ENCODE assay signal across 10 mouse cellular contexts in the genomic region with DNA sequence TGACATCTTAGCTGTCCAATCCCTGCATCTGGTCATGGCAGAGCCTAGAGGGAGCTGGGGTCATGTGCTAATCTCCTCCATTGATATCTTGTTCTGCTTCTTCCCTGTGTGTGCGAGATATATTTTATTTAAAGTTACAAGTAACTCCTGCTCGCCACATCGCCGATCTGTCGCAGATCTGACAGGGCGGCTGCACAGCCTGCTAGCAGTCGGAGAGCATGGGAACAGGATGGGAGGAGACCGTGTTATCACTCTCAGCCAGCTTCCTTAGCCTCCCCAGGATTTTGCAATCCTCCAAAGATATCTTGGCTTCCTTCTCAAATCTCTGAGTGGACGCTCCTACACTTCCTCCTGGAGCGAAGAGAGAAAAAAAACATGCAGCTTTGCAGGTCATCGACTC. TPM values are rescaled to one million over a fixed set of nuclear protein-coding genes. Genes with fewer than 3 reads are reported as not detected.
DNase-seq lines count a peak whose midpoint lies in the region; ATAC-seq and TF ChIP-seq lines count a peak whose summit lies in the region.
"Had no signal": no experiment of that assay in that cellular context is flagged by ENCODE, and none has a peak within 500 bp of the region (broad histone marks: within the 10 kb centered on the region; RNA-seq: fewer than 3 reads in every experiment).

No protein-coding gene starts in this region.

- no peak for TF ChIP-seq POLR2A in bone marrow macrophage, adult 2 months (IDR thresholded peaks at IDR 0.05; ENCODE audit: borderline replicate concordance, low read depth, low read length)

- H3K36me3 ChIP-seq in liver, embryonic 16.5 days (ENCODE audit: control insufficient read depth, insufficient read depth): no peaks in the 10 kb centered on the region
- H3K36me3 ChIP-seq: embryonic facial prominence, embryonic 12.5 days had no signal

- no peaks in the 10 kb centered on the region for H3K27me3 ChIP-seq in liver, embryonic 16.5 days (ENCODE audit: control insufficient read depth, insufficient read depth, low read depth, low read length)
- H3K27me3 ChIP-seq: embryonic facial prominence, embryonic 12.5 days; Patski had no signal

- H3K27ac ChIP-seq in bone marrow macrophage, adult 2 months (ENCODE audit: insufficient read depth, low read depth, low read length): peak overlapping the region; percentile 76
- peak overlapping the region; percentile 24; the same call in 1 of the 2 replicates for H3K27ac ChIP-seq in liver, embryonic 16.5 days (ENCODE audit: low read length)
- H3K27ac ChIP-seq: embryonic facial prominence, embryonic 12.5 days had no signal

- peaks cover 7% of the 10 kb centered on the region for H3K4me1 ChIP-seq in bone marrow macrophage, adult 2 months (ENCODE audit: control insufficient read depth, insufficient read depth, low read length)
- no peaks in the 10 kb centered on the region for H3K4me1 ChIP-seq in liver, embryonic 16.5 days (ENCODE audit: control insufficient read depth, low read depth, low read length)
- H3K4me1 ChIP-seq: embryonic facial prominence, embryonic 12.5 days had no signal

- DNase-seq in 3T3-L1 (ENCODE audit: low read depth, low spot score) (peak; percentile 20), MN1 (ENCODE audit: low spot score) (no peak)
- peak; percentile 55 for DNase-seq in heart, postnatal 4 days
- no peak for DNase-seq in frontal cortex, postnatal 10 days (ENCODE audit: low spot score in 2 of 2)
- no peak for DNase-seq in embryo, embryonic 10.5 days (ENCODE audit: low spot score)
- no peak for DNase-seq in neural tube, embryonic 10.5 days (ENCODE audit: extremely low spot score, low spot score)

- no peak for TF ChIP-seq CTCF in bone marrow macrophage, adult 2 months (IDR thresholded peaks at IDR 0.05; ENCODE audit: low read depth, low read length)

- 10% methylated on average over 11 of the region's 11 CpGs for WGBS in liver, embryonic 16.5 days (ENCODE audit: insufficient replicate concordance)

- no peak overlapping the region; the same call in 1 of the 2 replicates for H3K4me2 ChIP-seq in liver, embryonic 16.5 days (ENCODE audit: low read depth, low read length)
- H3K4me2 ChIP-seq: embryonic facial prominence, embryonic 12.5 days had no signal

- H3K9me3 ChIP-seq in liver, embryonic 16.5 days (replicated peaks; ENCODE audit: control insufficient read depth, low read length): no peaks in the 10 kb centered on the region
- H3K9me3 ChIP-seq: embryonic facial prominence, embryonic 12.5 days had no signal

- H3K9ac ChIP-seq in liver, embryonic 16.5 days (ENCODE audit: low read depth, low read length): no peak overlapping the region
- H3K9ac ChIP-seq: embryonic facial prominence, embryonic 12.5 days had no signal

- peak; percentile 63 for ATAC-seq in liver, embryonic 16.5 days (ENCODE audit: low read depth)
- ATAC-seq: Patski had no signal

- peak overlapping the region; percentile 35 for H3K4me3 ChIP-seq in bone marrow macrophage, adult 2 months (ENCODE audit: insufficient read depth, low read length)
- no peak overlapping the region for H3K4me3 ChIP-seq in liver, embryonic 16.5 days (ENCODE audit: low read depth, low read length)
- H3K4me3 ChIP-seq: embryonic facial prominence, embryonic 12.5 days had no signal

RNA-seq across cellular contexts. Expression of a gene that starts 17.3 kb away (rescaled TPM):
- 0.73 and 0.94 TPM in 2 replicates for polyA plus RNA-seq in bone marrow macrophage, adult 2 months (2012; ENCODE audit: insufficient read depth, insufficient read length, missing spikeins)
- under 1 TPM; 0.26 to 0.27 TPM for total RNA-seq in heart, postnatal 4 days (2021)
- 1.0 and 1.2 TPM in 2 replicates for polyA plus RNA-seq in liver, embryonic 16.5 days (2015; fragmentation: Nextera tagmentation; extraction: Ambion mirVana)

Comparison
In these comparisons a context has a peak if more than half of its experiments do, and no peak if none do; other contexts are left out.
1. DNase-seq: peak in 3T3-L1 (single experiment) and heart, postnatal 4 days (single experiment); none in MN1 (single experiment), frontal cortex, postnatal 10 days (0 of 2), embryo, embryonic 10.5 days (single experiment) and neural tube, embryonic 10.5 days (single experiment).